In genomic region chr8:61236506-61237268, GRCm38 (mm10) we compare ENCODE assay signal across 11 mouse cellular contexts. TPM values are rescaled to one million over a fixed set of nuclear protein-coding genes. Genes with fewer than 3 reads are reported as not detected.
DNase-seq lines count a peak whose midpoint lies in the region; ATAC-seq lines count a peak whose summit lies in the region.
"Had no signal": no experiment of that assay in that cellular context is flagged by ENCODE, and none has a peak within 500 bp of the region (broad histone marks: within the 10 kb centered on the region; RNA-seq: fewer than 3 reads in every experiment).

No protein-coding gene starts in this region.

- 24% methylated on average over 9 of the region's 9 CpGs for WGBS in heart, embryonic 10.5 days
- 68% methylated on average over 9 of the region's 9 CpGs for WGBS in forebrain, embryonic 14.5 days
- WGBS in liver, embryonic 16.5 days (ENCODE audit: insufficient replicate concordance), result 38% methylated on average over 9 of the region's 9 CpGs

- H3K4me1 ChIP-seq in heart, embryonic 10.5 days, result peaks cover 17% of the 10 kb centered on the region
- H3K4me1 ChIP-seq in forebrain, embryonic 14.5 days (ENCODE audit: control insufficient read depth, insufficient read depth, low read length), result peaks cover 17% of the 10 kb centered on the region
- no peaks in the 10 kb centered on the region for H3K4me1 ChIP-seq in liver, embryonic 16.5 days (ENCODE audit: control insufficient read depth, low read depth, low read length)

- H3K9ac ChIP-seq in forebrain, embryonic 14.5 days (ENCODE audit: low read length), result no peak overlapping the region
- H3K9ac ChIP-seq in liver, embryonic 16.5 days (ENCODE audit: low read depth, low read length), result no peak overlapping the region

- peak; percentile 72 for DNase-seq in heart, embryonic 10.5 days (ENCODE audit: low spot score)
- no peak for DNase-seq in heart, adult 8-10 months (ENCODE audit: low spot score)
- DNase-seq in kidney, postnatal 36 days, result peak; percentile 30 to 31
- DNase-seq in kidney, postnatal 14 days, result no peak
- peak; percentile 89 for DNase-seq in forebrain, embryonic 14.5 days (ENCODE audit: low spot score)
- DNase-seq in cerebellum, adult 9-11 months, result no peak
- DNase-seq in thymus, adult 18-20 months, result no peak
- DNase-seq: lung, postnatal 4 days had no signal

- H3K27me3 ChIP-seq in heart, embryonic 10.5 days (ENCODE audit: insufficient read depth, poor library complexity, severe bottlenecking), result peaks cover 39% of the 10 kb centered on the region
- H3K27me3 ChIP-seq in forebrain, embryonic 14.5 days (replicated peaks; ENCODE audit: control insufficient read depth, insufficient read depth, low read length), result no peaks in the 10 kb centered on the region
- no peaks in the 10 kb centered on the region for H3K27me3 ChIP-seq in liver, embryonic 16.5 days (ENCODE audit: control insufficient read depth, insufficient read depth, low read depth, low read length)

- H3K36me3 ChIP-seq in heart, embryonic 10.5 days, result 0 out of 2 replicates have a peak, but pooled peaks cover 6% of the 10 kb centered on the region
- no peaks in the 10 kb centered on the region for H3K36me3 ChIP-seq in forebrain, embryonic 14.5 days (ENCODE audit: control insufficient read depth, insufficient read depth, low read length)
- H3K36me3 ChIP-seq in liver, embryonic 16.5 days (ENCODE audit: control insufficient read depth, insufficient read depth), result no peaks in the 10 kb centered on the region
- H3K36me3 ChIP-seq: limb, embryonic 10.5 days had no signal

- H3K4me3 ChIP-seq in heart, embryonic 10.5 days, result no peak overlapping the region
- no peak overlapping the region for H3K4me3 ChIP-seq in forebrain, embryonic 14.5 days (ENCODE audit: low read depth, low read length)
- H3K4me3 ChIP-seq in liver, embryonic 16.5 days (ENCODE audit: low read depth, low read length), result no peak overlapping the region
- H3K4me3 ChIP-seq: limb, embryonic 10.5 days; myocyte had no signal

- H3K27ac ChIP-seq in heart, embryonic 10.5 days, result no peak overlapping the region
- H3K27ac ChIP-seq in forebrain, embryonic 14.5 days (ENCODE audit: low read depth, low read length), result no peak overlapping the region; the same call in 1 of the 2 replicates
- H3K27ac ChIP-seq in liver, embryonic 16.5 days (ENCODE audit: low read length), result no peak overlapping the region
- H3K27ac ChIP-seq: limb, embryonic 10.5 days had no signal

- H3K4me2 ChIP-seq in forebrain, embryonic 14.5 days (ENCODE audit: low read length), result no peak overlapping the region
- H3K4me2 ChIP-seq in liver, embryonic 16.5 days (ENCODE audit: low read depth, low read length), result no peak overlapping the region

- no peaks in the 10 kb centered on the region for H3K9me3 ChIP-seq in heart, embryonic 10.5 days
- no peaks in the 10 kb centered on the region for H3K9me3 ChIP-seq in forebrain, embryonic 14.5 days (replicated peaks; ENCODE audit: control insufficient read depth, low read length)
- no peaks in the 10 kb centered on the region for H3K9me3 ChIP-seq in liver, embryonic 16.5 days (replicated peaks; ENCODE audit: control insufficient read depth, low read length)
- H3K9me3 ChIP-seq: limb, embryonic 10.5 days had no signal

- peak; percentile 95 for ATAC-seq in forebrain, embryonic 14.5 days
- ATAC-seq in liver, embryonic 16.5 days (ENCODE audit: low read depth), result peak; percentile 74

RNA-seq across cellular contexts. Expression of gene Sh3rf1, which starts 13.0 kb away (rescaled TPM):
- polyA plus RNA-seq in heart, embryonic 10.5 days (2016; fragmentation: Nextera tagmentation; extraction: Ambion mirVana), result 5.6 and 8.4 TPM in 2 replicates
- total RNA-seq in heart, adult 8-10 months (2022), result 1 to 10 TPM; 4.7 to 6.4 (median 5.5) TPM
- polyA plus RNA-seq in forebrain, embryonic 14.5 days (2014; fragmentation: Nextera tagmentation; extraction: Ambion mirVana), result 27.1 and 30.9 TPM in 2 replicates
- polyA plus RNA-seq in liver, embryonic 16.5 days (2015; fragmentation: Nextera tagmentation; extraction: Ambion mirVana), result 1.2 and 1.5 TPM in 2 replicates

Comparison
In these comparisons a context has a peak if more than half of its experiments do, and no peak if none do; other contexts are left out.
1. DNase-seq: peak in heart, embryonic 10.5 days (single experiment), kidney, postnatal 36 days (2 of 2) and forebrain, embryonic 14.5 days (single experiment); none in heart, adult 8-10 months (single experiment), kidney, postnatal 14 days (single experiment), cerebellum, adult 9-11 months (single experiment) and thymus, adult 18-20 months (0 of 2).